8 mouse cellular contexts compared by ENCODE assay signal in the genomic region with DNA sequence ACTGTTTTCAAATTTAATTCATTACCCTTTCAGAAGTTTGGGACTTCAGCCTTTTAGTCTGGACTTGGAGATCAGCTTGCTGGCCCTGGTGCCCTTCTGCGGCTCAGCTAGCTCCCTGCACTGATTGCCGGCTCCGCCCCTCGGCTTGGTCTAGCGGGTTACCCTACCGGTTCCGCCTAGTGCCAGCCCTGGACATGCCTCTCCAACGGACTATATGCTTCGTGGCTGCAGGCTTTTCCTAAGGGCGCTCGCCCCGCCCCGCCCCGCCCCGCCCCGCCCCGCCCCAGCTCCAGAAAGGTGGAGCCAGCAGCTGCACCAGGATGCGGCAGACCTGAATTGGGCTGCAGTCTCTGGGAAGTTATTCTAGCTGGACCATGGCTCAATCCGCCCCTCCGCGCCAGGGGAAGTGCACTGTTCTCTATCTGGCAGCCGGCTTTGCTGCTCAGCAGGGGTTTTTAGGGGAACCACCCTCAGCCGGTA. TPM values are rescaled to one million over a fixed set of nuclear protein-coding genes. Genes with fewer than 3 reads are reported as not detected.
A peak's percentile ranks its signal among the peaks of the same experiment; 100 is the strongest.
DNase-seq lines count a peak whose midpoint lies in the region; ATAC-seq and TF ChIP-seq lines count a peak whose summit lies in the region.

No protein-coding gene starts in this region.

- peak overlapping the region; percentile 76 for H3K4me3 ChIP-seq in E14TG2a.4 (replicated peaks; ENCODE audit: low read length)
- H3K4me3 ChIP-seq in heart, embryonic 12.5 days, result peak overlapping the region; percentile 40
- peak overlapping the region; percentile 42 for H3K4me3 ChIP-seq in kidney, embryonic 15.5 days (replicated peaks)
- H3K4me3 ChIP-seq in liver, embryonic 16.5 days (ENCODE audit: low read depth, low read length), result peak overlapping the region; percentile 50
- peak overlapping the region; percentile 31 for H3K4me3 ChIP-seq in stomach, postnatal 0 days (ENCODE audit: low read depth, low read length)

- H3K4me2 ChIP-seq in heart, embryonic 12.5 days, result peak overlapping the region; percentile 73
- H3K4me2 ChIP-seq in kidney, embryonic 15.5 days, result peak overlapping the region; percentile 83
- peak overlapping the region; percentile 73 for H3K4me2 ChIP-seq in liver, embryonic 16.5 days (ENCODE audit: low read depth, low read length)
- peak overlapping the region; percentile 63 for H3K4me2 ChIP-seq in stomach, postnatal 0 days (replicated peaks; ENCODE audit: low read depth)

- peak overlapping the region; percentile 62 for H3K27ac ChIP-seq in heart, embryonic 12.5 days (ENCODE audit: poor library complexity, severe bottlenecking)
- H3K27ac ChIP-seq in kidney, embryonic 15.5 days, result peak overlapping the region; percentile 91
- H3K27ac ChIP-seq in liver, embryonic 16.5 days (ENCODE audit: low read length), result peak overlapping the region; percentile 50; the same call in 1 of the 2 replicates
- peak overlapping the region; percentile 81 for H3K27ac ChIP-seq in stomach, postnatal 0 days (replicated peaks)

- peak overlapping the region; percentile 54 for H3K9ac ChIP-seq in heart, embryonic 12.5 days
- H3K9ac ChIP-seq in kidney, embryonic 15.5 days, result peak overlapping the region; percentile 50; the same call in 1 of the 2 replicates
- H3K9ac ChIP-seq in liver, embryonic 16.5 days (ENCODE audit: low read depth, low read length), result peak overlapping the region; percentile 48
- peak overlapping the region; percentile 45 for H3K9ac ChIP-seq in stomach, postnatal 0 days (ENCODE audit: low read length)

- no peaks in the 10 kb centered on the region for H3K36me3 ChIP-seq in E14TG2a.4 (ENCODE audit: insufficient read depth, low read length)
- no peaks in the 10 kb centered on the region for H3K36me3 ChIP-seq in heart, embryonic 12.5 days
- no peaks in the 10 kb centered on the region for H3K36me3 ChIP-seq in kidney, embryonic 15.5 days
- no peaks in the 10 kb centered on the region for H3K36me3 ChIP-seq in liver, embryonic 16.5 days (ENCODE audit: control insufficient read depth, insufficient read depth)
- no peaks in the 10 kb centered on the region for H3K36me3 ChIP-seq in stomach, postnatal 0 days (ENCODE audit: control insufficient read depth, insufficient read depth, low read length)

- peak; percentile 92 for DNase-seq in brain, adult 2 months (ENCODE audit: low read depth, low spot score)
- peak; percentile 83 for DNase-seq in neural tube, embryonic 10.5 days (ENCODE audit: extremely low spot score, low spot score)
- DNase-seq in stomach, postnatal 0 days (ENCODE audit: low spot score), result peak; percentile 96

- no peak for TF ChIP-seq CTCF in E14TG2a.4 (conservative IDR thresholded peaks at IDR 0.05; ENCODE audit: low read length)
- peak; percentile 22; the same call in 1 of the 2 replicates for TF ChIP-seq CTCF in stomach, postnatal 0 days (IDR thresholded peaks at IDR 0.05; ENCODE audit: low read depth)

- peaks cover 41% of the 10 kb centered on the region for H3K4me1 ChIP-seq in E14TG2a.4 (replicated peaks; ENCODE audit: low read depth, low read length)
- 0 out of 2 replicates have a peak, but pooled peaks cover 2% of the 10 kb centered on the region for H3K4me1 ChIP-seq in heart, embryonic 12.5 days (replicated peaks)
- H3K4me1 ChIP-seq in kidney, embryonic 15.5 days, result peaks cover 10% of the 10 kb centered on the region
- peaks cover 11% of the 10 kb centered on the region for H3K4me1 ChIP-seq in liver, embryonic 16.5 days (ENCODE audit: control insufficient read depth, low read depth, low read length)
- H3K4me1 ChIP-seq in stomach, postnatal 0 days (replicated peaks; ENCODE audit: control insufficient read depth, insufficient read depth), result no peaks in the 10 kb centered on the region

- WGBS in heart, embryonic 12.5 days, result under 1% methylated on average over 23 of the region's 23 CpGs
- WGBS in kidney, embryonic 15.5 days, result under 1% methylated on average over 23 of the region's 23 CpGs
- under 1% methylated on average over 23 of the region's 23 CpGs for WGBS in liver, embryonic 16.5 days (ENCODE audit: insufficient replicate concordance)
- WGBS in stomach, postnatal 0 days, result under 1% methylated on average over 22 of the region's 23 CpGs

- TF ChIP-seq EP300 in stomach, postnatal 0 days (optimal IDR thresholded peaks at IDR 0.05), result no peak

- no peaks in the 10 kb centered on the region for H3K27me3 ChIP-seq in E14TG2a.4 (ENCODE audit: insufficient read depth, low read length)
- H3K27me3 ChIP-seq in heart, embryonic 12.5 days (replicated peaks), result no peaks in the 10 kb centered on the region
- no peaks in the 10 kb centered on the region for H3K27me3 ChIP-seq in kidney, embryonic 15.5 days
- H3K27me3 ChIP-seq in liver, embryonic 16.5 days (ENCODE audit: control insufficient read depth, insufficient read depth, low read depth, low read length), result no peaks in the 10 kb centered on the region
- no peaks in the 10 kb centered on the region for H3K27me3 ChIP-seq in stomach, postnatal 0 days (ENCODE audit: control insufficient read depth, insufficient read depth, low read length)

- no peaks in the 10 kb centered on the region for H3K9me3 ChIP-seq in E14TG2a.4 (ENCODE audit: low read length)
- H3K9me3 ChIP-seq in heart, embryonic 12.5 days (replicated peaks), result no peaks in the 10 kb centered on the region
- no peaks in the 10 kb centered on the region for H3K9me3 ChIP-seq in kidney, embryonic 15.5 days (replicated peaks)
- H3K9me3 ChIP-seq in liver, embryonic 16.5 days (replicated peaks; ENCODE audit: control insufficient read depth, low read length), result no peaks in the 10 kb centered on the region
- no peaks in the 10 kb centered on the region for H3K9me3 ChIP-seq in stomach, postnatal 0 days (ENCODE audit: control insufficient read depth, low read length)

- peak; percentile 71 for ATAC-seq in erythroblast, adult 5-6 weeks (replicated peaks; ENCODE audit: low FRiP score, poor library complexity, severe bottlenecking)
- ATAC-seq in heart, embryonic 12.5 days (ENCODE audit: insufficient number of reproducible peaks, low FRiP score), result peak; percentile 86
- ATAC-seq in kidney, embryonic 15.5 days (replicated peaks; ENCODE audit: low FRiP score), result peak; percentile 92
- ATAC-seq in liver, embryonic 16.5 days (ENCODE audit: low read depth), result peak; percentile 84
- peak; percentile 94 for ATAC-seq in stomach, postnatal 0 days (ENCODE audit: low FRiP score, low TSS enrichment)

RNA-seq across cellular contexts. Expression of a gene that starts 4.7 kb away (rescaled TPM):
- total RNA-seq in erythroblast, adult 5-6 weeks (2015; ENCODE audit: low replicate concordance), result 11.3 and 12.5 TPM in 2 replicates
- total RNA-seq in erythroblast, adult 5-6 weeks (2017; ENCODE audit: low replicate concordance), result 7.3 and 8.2 TPM in 2 replicates
- polyA plus RNA-seq in heart, embryonic 12.5 days (2016; fragmentation: Nextera tagmentation; extraction: Ambion mirVana), result 167 and 168 TPM in 2 replicates
- 154 and 156 TPM in 2 replicates for polyA plus RNA-seq in kidney, embryonic 15.5 days (2015; fragmentation: Nextera tagmentation; extraction: Ambion mirVana)
- 81.0 and 84.0 TPM in 2 replicates for polyA plus RNA-seq in liver, embryonic 16.5 days (2015; fragmentation: Nextera tagmentation; extraction: Ambion mirVana)
- polyA plus RNA-seq in stomach, postnatal 0 days (2015; fragmentation: Nextera tagmentation; extraction: Ambion mirVana), result 73.9 and 77.5 TPM in 2 replicates

RNA-seq across cellular contexts. Expression of a gene that starts 7.2 kb away (rescaled TPM):
- total RNA-seq in erythroblast, adult 5-6 weeks (2015; ENCODE audit: low replicate concordance), result 4.0 and 7.7 TPM in 2 replicates
- 6.6 and 19.6 TPM in 2 replicates for total RNA-seq in erythroblast, adult 5-6 weeks (2017; ENCODE audit: low replicate concordance)
- polyA plus RNA-seq in heart, embryonic 12.5 days (2016; fragmentation: Nextera tagmentation; extraction: Ambion mirVana), result 43.2 and 45.1 TPM in 2 replicates
- polyA plus RNA-seq in kidney, embryonic 15.5 days (2015; fragmentation: Nextera tagmentation; extraction: Ambion mirVana), result 52.7 and 56.0 TPM in 2 replicates
- 14.2 and 14.5 TPM in 2 replicates for polyA plus RNA-seq in liver, embryonic 16.5 days (2015; fragmentation: Nextera tagmentation; extraction: Ambion mirVana)
- 20.0 and 24.0 TPM in 2 replicates for polyA plus RNA-seq in stomach, postnatal 0 days (2015; fragmentation: Nextera tagmentation; extraction: Ambion mirVana)

RNA-seq across cellular contexts. Expression of a gene that starts 19.5 kb away (rescaled TPM):
- not detected in 2 replicates for total RNA-seq in erythroblast, adult 5-6 weeks (2015; ENCODE audit: low replicate concordance)
- total RNA-seq in erythroblast, adult 5-6 weeks (2017; ENCODE audit: low replicate concordance), result not detected in 2 replicates
- 1.7 and 3.2 TPM in 2 replicates for polyA plus RNA-seq in heart, embryonic 12.5 days (2016; fragmentation: Nextera tagmentation; extraction: Ambion mirVana)
- polyA plus RNA-seq in kidney, embryonic 15.5 days (2015; fragmentation: Nextera tagmentation; extraction: Ambion mirVana), result 13.4 and 25.1 TPM in 2 replicates
- 8.7 and 22.0 TPM in 2 replicates for polyA plus RNA-seq in liver, embryonic 16.5 days (2015; fragmentation: Nextera tagmentation; extraction: Ambion mirVana)
- 0.59 and 1.8 TPM in 2 replicates for polyA plus RNA-seq in stomach, postnatal 0 days (2015; fragmentation: Nextera tagmentation; extraction: Ambion mirVana)

RNA-seq across cellular contexts. Expression of a gene that starts 20.8 kb away (rescaled TPM):
- total RNA-seq in erythroblast, adult 5-6 weeks (2015; ENCODE audit: low replicate concordance), result 35.2 and 47.2 TPM in 2 replicates
- total RNA-seq in erythroblast, adult 5-6 weeks (2017; ENCODE audit: low replicate concordance), result 28.8 and 35.0 TPM in 2 replicates
- polyA plus RNA-seq in heart, embryonic 12.5 days (2016; fragmentation: Nextera tagmentation; extraction: Ambion mirVana), result 49.7 and 52.5 TPM in 2 replicates
- 49.3 and 51.7 TPM in 2 replicates for polyA plus RNA-seq in kidney, embryonic 15.5 days (2015; fragmentation: Nextera tagmentation; extraction: Ambion mirVana)
- 21.6 and 24.5 TPM in 2 replicates for polyA plus RNA-seq in liver, embryonic 16.5 days (2015; fragmentation: Nextera tagmentation; extraction: Ambion mirVana)
- 16.9 and 19.6 TPM in 2 replicates for polyA plus RNA-seq in stomach, postnatal 0 days (2015; fragmentation: Nextera tagmentation; extraction: Ambion mirVana)

RNA-seq across cellular contexts. Expression of a gene that starts 53.9 kb away (rescaled TPM):
- total RNA-seq in erythroblast, adult 5-6 weeks (2015; ENCODE audit: low replicate concordance), result 2.3 and 2.9 TPM in 2 replicates
- 2.0 and 4.3 TPM in 2 replicates for total RNA-seq in erythroblast, adult 5-6 weeks (2017; ENCODE audit: low replicate concordance)
- polyA plus RNA-seq in heart, embryonic 12.5 days (2016; fragmentation: Nextera tagmentation; extraction: Ambion mirVana), result 23.3 and 23.9 TPM in 2 replicates
- 34.5 and 35.7 TPM in 2 replicates for polyA plus RNA-seq in kidney, embryonic 15.5 days (2015; fragmentation: Nextera tagmentation; extraction: Ambion mirVana)
- polyA plus RNA-seq in liver, embryonic 16.5 days (2015; fragmentation: Nextera tagmentation; extraction: Ambion mirVana), result 6.0 and 6.3 TPM in 2 replicates
- 19.4 and 20.7 TPM in 2 replicates for polyA plus RNA-seq in stomach, postnatal 0 days (2015; fragmentation: Nextera tagmentation; extraction: Ambion mirVana)

Comparison
In these comparisons a context has a peak if more than half of its experiments do, and no peak if none do; other contexts are left out.
1. Peak in every context shown above with its lines: DNase-seq, ATAC-seq, H3K4me3 ChIP-seq and H3K27ac ChIP-seq.